Mouse (Mus musculus): ENCODE results near the gene Prkn.

Gene Prkn

DNA sequence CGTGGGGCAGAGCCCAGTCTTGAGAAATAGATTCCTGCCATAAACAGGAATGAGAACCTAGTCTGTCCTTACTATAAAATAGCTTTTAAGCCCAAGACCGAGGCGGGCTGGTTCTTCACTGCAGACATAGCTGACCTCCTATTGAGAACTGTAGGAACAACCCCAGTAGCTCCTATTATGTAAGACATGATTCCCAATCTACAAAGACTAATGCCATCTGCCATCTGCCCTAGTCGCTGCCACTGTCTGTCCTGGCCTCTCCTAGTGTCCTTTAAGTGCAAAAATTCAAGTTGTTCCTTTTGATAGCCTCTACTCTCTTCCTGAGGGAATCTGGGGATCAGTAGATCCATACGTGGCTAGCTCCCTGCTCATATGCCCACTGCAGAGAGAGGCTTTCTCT, 1074.3 kb downstream of the Prkn start:
- DNase-seq (ENCODE audit: low spot score), result no peak

DNA sequence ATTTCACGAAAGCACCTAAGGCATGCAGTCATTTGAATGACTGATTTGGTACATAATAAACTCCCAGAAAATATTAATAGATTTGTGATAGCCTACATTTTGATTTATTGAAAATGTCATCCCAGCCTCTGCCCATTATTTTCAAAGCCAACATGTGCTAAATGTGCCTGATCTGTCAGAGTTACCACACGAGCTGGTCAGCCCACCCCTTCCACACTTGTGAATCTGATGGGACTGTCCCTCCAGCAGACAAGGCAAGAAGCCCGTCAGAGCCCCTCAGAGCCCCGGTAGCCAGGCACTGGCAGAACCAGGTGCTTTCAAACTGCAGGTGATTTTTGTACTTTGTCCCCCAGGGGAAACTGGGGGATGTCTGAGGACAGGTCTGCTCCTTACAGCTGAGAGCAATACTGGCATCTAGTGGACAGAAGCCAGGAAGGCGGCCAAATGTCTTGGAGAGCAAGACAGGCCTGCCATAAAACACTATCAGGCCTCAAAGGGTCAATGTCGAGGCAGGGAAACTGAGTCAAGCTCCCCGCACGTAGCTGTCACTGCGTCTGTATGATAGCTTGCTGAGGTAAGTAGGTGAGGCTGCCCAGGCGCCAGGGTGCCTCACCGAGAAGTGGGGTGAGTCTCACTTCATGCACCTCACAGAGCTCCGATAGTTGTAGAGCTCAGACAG, 1078.1 kb downstream of the Prkn start:
- DNase-seq (ENCODE audit: low spot score), result no peak

DNA sequence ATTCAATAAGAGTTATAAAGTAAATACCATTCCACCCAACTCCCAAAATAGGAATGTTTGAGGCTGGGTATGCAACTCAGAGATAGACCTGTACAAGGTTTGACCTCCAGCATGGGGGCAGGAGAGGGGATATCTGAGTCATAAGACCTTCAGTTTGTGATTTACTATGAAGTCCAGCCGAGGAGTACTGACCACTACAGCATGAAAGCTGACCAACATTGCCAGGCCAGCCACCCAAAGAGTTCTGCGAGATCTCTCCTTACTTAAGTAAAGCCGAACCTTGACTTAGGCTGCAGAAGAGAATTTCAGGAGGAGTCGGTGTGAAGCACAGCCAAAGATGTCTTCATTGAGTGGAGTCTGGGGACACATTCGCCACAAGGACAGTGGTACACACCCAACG, 1079.4 kb downstream of the Prkn start:
- no peak for DNase-seq (ENCODE audit: low spot score)

DNA sequence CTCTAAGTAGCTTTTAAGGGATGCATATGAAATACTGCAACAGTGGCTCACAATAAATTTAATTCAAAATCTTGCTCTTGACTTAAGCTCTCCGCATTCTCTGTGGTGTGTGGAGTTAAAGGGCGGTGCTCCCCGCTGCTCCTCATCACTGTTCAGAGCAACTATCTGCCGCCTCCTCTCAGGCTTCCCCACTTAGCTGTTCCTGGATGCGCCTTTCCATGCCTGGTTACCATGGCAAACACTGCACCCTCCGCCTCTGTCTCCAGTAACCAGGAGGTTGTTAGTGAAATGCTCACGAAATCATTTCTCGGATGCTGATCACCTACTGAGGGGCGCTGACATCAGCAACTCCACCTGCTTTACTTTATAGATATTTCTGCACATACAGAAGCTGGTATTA, 1080.8 kb downstream of the Prkn start:
- no peak for DNase-seq (ENCODE audit: low spot score)

DNA sequence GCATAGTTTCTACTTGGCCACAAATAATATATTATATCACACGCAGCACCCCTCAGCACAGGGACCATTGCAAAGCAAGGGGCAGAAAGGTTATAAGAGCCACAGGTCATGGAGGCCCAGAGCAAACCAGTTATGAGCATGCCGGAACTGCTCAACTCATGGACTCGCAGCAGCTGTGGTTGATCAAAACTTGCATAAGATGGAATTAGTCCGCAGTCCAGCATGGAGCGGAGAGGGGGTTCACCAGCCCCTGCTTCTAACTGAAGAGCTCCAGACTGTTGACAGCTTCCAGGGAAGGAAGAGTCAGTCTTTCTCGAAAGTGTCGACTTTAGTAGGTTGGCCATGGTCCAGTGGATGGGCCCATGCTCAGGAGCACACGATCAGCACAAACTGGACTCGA, 1083.8 kb downstream of the Prkn start:
- no peak for DNase-seq (ENCODE audit: low spot score)

DNA sequence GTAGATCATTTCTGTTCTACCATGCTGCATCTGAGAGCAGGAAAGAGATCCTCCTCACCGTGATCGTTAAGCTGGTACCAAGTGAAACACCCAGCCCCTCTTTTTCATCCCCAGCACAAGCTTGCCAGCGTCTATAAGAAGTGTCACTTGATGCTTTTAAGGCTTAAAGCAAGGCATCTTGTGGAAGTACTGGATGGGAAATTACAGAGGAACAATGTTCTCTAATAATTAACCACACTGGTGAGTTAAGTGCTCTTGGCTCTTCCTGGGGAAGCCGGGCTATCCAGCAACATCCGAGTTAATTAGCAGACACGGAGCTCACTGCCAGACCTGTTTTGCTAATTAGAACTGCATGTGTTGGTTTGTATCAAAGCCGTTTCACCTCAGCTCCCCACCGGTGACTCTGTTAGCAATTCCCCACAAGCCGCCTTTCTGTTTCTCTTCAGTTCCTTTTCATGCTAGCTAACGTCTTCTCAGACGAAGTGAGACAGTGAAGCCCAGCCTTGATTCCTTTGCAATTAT, 1086.7 kb downstream of the Prkn start:
- no peak for DNase-seq (ENCODE audit: low spot score)

DNA sequence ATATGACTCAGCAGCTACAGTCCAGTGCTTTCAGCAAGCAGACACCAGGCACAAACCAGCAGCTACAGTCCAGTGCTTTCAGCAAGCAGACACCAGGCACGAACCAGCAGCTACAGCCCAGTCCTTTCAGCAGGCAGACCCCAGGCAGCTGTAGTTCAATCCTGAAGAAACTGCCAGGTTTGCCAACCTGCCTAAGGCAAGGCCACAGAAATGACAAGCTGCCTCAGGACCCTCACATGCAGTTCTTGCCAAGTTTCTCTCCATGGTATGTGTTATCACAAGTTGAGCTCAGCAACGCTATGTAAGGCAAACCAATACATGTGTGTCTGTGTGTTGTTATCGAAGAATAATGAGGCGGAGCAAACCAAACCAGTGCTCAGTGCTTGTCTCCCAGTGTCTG, 1091.5 kb downstream of the Prkn start:
- no peak for DNase-seq (ENCODE audit: low spot score)

DNA sequence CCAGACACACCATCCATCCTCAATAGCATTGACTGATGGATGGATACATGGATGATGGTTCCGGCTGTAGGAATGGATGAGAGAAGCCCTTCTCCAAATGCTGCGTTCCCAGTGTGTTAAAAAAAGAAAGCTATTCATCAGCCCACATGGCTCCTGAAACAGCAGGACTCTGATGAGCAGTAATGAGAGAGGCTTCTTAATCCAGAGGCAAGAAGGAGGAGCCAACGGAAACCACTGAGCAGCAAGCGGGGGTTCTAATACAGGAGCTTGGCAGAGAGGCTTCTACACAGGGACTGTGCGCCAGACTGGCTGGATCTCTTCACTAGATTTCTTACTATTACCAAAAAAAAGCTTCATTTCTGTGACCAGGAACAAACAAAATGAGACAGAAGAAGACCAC, 1093.6 kb downstream of the Prkn start:
- no peak for DNase-seq (ENCODE audit: low spot score)

DNA sequence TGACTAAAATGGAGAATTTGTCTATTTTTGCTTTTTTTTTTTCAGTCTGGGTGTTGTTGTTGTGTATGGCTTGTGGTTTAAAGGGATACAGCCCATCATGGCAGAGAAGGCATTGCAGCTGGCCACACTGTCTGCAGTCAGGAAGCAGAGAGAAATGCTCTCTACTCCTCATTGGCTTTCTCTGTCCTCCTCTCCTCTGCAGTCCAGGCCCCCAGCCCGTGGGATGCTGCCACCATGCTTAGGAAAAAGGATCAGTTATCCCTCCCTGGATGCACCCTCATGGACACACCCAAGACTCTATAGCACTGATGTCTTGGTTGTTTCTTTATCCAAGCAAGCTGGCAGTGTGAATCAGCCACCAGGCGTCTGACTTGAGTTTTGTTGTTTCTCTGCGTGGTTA, 1107.3 kb downstream of the Prkn start:
- no peak for DNase-seq (ENCODE audit: low spot score)

DNA sequence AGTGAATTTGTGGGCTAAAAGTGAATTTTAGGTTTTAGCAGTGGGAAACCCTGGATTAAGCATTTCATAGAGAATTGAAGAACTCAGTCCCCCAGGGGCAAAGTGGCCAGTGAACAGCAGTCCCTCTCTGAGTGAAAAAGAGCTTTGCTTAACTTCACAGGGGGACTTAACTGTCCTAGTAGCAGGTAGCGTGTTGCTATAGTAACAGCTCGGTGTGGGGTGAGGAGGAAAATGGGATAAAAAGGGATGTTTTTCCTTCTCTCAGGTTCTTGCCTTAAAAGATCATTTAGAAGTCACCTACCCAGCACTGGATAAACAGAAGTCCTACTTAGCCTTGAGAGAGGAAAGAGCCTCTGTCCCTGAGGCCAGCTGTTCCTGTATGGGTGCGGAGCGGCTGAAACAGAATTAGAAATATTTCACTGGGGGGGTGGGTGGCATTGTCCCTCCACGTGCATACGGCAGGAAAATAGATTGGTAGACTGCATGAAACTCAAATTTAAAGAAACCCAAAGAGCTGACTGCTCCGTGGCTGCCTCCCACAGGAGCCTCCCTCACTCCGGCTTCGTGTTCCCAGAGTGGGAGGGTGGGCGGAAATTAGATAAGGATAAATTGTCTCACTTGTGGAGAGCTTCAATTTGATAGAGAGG, 1109.5 kb downstream of the Prkn start:
- DNase-seq (ENCODE audit: low spot score), result no peak

DNA sequence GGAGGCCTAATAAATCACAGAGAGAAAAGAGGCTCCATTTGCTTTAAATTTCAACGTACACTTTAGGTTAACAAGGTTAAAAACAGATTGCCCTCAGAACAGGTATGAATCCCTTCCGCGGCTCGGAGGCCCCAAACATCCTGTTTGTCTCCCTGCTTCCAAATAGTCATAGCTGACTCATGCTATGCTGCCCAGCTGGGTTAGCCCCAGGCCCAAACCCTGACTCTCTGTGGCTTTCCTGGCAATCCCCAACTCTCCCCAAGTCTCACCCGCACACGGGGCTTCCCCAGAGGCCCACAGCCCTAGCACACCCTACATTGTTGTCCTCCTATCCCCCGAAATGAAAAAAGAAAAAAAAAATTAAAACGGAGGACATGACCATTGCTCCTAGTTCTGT, 1110.0 kb downstream of the Prkn start:
- DNase-seq (ENCODE audit: low spot score), result no peak

DNA sequence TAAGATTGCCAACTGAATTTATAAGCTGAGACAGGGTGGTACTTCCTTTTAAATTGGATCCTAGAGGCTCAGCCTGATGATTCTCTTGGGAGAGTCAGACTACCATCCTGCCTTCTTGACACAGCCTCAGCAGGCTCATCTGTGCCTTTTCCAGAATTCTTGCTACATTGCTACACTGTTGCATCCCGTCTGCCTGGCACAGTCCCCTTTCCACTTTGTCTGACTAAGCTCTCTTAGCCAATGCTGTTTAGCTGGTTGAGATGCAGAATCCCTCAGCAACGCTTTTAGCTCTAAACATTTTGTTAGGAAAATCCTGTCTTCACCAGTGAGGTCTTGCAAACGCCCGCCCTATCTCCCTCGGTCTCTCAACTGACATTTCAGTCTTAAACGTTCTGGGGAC, 1115.1 kb downstream of the Prkn start:
- no peak for DNase-seq (ENCODE audit: low spot score)

DNA sequence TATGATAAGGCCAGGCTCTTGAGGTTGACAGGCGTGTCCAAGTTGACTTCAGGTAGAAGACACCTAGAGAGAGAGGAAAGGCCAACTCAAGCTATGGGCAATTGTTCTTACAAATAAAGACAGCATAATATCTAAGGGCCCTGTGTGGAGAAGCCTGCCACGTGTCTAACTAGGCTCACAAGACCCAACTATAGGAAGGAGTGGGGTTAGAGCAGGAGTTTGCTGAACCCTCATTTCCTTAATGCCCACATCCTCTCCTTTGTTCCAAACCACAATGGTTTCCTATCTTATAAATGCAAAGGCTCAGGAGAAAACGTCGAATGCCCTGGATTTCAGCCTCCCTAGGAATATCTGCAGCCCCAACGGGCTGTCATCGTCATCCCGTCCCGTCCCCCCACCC, 1120.3 kb downstream of the Prkn start:
- DNase-seq (ENCODE audit: low spot score), result no peak

DNA sequence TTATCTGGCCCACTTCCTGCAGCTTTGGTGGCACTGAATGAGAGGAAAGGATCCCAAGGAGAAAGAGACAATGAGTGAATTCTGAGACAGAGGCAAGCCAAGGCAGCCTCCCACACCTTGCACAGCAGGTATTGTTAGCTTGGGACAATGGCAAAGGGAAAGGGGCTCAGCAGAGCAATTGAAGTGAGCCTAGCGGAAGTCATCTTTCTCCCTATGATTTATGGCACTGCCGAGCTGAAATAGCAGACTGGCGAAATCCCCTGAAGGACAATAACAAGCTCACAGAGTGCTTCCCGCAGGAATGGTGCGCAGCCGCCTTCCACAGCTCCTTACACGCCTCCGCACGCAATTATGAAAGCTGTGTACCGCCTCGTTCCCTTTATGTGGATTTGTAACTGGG, 1122.6 kb downstream of the Prkn start:
- no peak for DNase-seq (ENCODE audit: low spot score)

DNA sequence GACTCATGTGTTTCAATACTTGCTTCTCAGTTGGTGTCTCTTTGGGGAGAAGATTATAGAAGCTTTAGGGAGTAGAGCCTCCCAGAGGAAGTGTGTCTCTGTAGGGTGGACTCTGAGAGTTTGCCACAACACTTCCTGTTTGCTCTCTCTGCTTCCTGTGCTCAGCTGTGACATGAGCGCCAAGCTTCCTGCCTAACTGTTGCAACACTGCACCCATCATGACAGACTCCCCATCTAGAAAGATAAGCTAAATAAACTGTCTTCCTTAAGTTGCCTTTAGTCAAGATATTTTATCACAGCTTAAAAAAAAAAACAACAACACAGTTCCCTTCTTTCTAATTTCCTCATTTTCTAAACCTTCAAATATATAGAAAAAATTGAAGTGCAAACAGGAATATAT, 1130.0 kb downstream of the Prkn start:
- no peak for DNase-seq (ENCODE audit: low spot score)

DNA sequence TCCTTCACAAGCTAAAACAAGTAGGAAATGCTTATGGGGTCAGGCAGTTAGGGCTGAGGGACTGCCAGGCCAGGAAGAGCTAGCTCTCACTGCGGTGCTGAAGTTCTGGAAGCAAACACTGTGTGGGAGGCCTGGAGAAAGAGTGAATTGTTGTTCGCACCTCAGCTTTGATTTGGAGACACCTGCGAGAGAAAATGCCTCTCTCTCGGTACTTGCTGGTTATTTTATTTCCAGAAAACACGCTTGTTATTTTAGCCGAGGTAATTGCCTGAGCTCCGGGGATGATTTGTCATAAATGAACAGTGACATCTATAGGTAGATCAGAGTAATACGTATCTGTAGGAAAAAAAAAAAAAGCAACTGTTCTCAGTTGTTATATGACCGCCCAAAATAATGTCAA, 1132.4 kb downstream of the Prkn start:
- no peak for DNase-seq (ENCODE audit: low spot score)

DNA sequence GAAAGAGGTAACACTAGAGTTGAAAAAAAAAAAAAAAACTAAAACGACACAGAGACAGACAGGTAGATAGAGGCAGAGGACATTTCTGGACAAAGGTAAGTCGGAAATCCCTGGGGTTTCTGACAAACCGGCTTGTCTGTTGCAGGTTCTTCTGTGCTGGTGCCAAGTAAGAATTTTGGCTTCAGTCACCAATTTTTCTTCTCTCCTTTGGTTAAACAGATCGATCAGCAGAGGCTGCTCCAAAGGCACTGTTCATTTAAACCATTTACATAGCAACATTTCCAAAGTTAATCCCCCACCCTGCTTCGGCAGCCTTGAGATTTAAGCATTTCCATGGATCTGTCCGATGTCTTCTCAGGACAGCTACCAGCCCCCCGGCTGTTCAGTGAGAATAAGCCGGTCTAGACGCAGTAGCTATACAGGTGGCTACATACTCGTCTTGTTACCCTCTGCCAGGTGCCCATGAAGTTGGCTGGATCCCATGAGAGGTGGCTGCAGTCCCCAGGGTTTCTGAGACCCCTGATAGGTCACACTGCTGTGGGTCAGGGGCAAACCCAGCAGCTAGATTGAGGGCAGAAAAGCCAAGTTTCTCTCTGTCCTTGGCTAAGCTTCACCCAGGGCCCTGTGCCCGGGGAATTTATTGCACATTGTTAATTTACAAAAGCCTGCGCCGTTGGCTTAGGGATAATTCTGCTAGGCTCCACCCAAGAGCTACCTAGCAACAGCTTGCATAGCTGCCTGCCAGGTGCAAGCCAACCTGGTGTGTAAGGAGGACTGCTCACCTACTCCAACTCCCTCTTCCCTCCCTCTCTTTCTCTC, 1133.0 kb downstream of the Prkn start:
- no peak for DNase-seq (ENCODE audit: low spot score)

DNA sequence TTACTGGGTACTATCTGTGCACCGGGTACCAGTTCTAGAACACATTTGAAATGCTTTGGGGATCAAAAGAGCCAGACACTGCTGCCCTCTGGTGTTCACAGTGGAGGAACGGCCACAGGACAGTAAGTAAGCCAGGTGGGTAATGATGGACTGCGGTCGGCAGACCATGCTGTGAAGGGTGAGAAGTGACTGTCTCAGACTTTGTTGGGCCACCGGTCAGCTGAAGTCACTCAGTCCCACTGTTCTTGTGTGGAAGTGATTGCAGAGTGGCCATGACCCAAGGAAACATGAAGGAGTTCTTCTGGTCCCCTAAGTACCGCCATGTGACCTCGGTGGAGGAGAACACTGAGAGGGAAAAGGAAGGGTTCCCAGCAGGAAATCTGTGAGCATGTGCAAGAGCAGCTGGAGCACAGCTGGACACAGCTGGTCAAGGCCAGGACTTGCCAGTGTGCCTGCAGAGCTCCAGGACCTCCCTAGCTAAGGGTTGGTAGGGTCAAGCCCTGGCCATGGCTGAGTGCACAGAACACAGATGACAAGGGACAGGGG, 1135.0 kb downstream of the Prkn start:
- no peak for DNase-seq (ENCODE audit: low spot score)

DNA sequence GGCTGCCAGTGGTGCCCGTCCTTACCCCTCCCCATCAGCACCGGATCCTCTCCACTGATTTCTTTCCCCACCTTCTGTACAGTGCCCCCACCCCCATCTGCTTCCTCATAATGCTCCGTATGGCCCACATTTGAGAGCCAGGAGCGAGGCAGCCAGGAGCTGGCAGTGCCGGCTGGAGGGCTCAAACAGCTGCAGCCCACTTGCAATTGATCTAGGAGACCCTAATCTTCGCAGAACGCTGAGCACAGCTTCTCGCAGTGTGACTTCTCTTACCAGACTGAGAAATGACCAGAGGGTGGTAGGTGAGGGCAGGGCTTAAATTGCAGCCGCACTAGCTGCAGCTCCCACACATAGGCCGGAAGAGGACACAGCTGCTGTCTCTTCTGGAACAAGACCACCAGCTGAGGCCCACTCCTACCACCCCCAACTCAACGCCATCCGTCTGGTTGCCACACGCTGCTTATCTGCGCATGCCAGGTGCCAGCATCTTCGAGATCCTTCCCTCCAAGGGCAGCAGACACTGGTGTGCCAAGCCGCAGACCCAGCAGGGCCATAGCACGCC, 1138.2 kb downstream of the Prkn start:
- no peak for DNase-seq (ENCODE audit: low spot score)

DNA sequence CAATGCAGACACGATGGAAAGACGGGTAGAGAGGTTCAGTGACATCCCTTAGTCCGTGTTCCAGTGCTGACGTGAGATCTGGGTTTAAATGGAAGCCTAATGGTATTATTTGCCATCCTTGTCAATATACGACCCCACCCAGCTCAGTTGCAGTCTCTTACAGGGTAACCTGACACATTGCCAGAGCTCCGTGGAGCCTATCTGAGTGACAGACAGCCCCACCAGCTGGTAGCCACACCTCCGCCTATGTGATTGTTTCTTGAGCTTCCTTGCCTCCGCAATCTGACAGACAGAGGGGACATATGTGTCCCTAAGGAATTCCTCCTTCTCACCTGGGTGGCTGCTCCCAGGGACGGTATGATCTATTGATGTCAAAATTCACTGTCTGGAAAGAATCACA, 1141.5 kb downstream of the Prkn start:
- DNase-seq (ENCODE audit: low spot score), result no peak

DNA sequence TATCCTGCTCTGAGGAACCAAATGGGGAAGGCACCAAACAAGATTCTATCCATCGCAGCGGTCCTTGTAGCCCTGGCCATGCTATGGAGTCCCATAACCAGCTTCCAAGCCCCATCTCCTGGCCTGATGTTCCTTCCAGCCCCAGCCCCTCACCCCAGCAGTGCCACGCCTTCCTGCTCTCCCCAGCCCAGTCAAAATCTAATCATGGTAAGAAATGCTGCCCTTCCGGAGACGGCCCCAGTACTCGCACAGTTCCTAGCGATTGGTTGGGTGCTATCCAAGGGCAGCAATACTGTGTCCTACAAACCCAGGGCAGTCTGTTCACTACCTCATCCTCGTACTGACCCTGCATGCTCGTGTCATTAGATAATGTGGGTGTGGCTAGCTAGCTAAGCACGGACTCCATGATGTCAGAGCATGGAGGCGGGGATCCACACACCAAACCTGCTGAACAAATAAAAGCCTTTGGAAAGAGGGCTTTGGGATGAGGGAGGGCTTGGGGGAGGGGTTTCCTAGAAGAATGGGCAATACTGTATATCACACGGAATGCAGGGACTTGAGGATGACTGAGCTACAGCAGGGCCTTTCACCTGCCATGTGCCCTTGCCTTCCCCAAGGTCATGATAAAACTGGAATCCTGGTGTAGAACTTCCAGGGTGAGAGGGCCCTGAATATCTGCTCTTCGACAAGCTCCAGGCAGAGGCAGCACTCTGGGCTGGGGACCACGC, 1148.1 kb downstream of the Prkn start:
- DNase-seq (ENCODE audit: low spot score), result no peak

DNA sequence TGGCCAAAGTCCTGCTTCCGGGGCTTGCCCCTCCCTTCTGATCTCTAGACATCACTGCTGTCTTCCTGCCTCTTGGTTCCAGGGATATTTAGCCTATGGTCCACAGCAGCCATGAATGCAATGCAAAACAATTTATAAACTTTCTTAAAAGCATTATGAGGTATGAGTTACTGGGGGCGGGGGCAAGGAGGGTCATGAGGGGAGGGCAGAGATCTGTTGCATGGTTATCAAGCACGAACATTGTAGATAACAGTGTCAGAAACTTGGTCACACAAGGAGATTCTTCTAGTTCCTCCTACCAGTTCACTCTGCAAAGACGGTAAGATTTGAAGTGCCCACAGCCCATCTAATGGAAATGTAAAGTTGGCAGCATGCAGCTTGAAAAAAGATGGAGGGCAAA, 1149.1 kb downstream of the Prkn start:
- DNase-seq (ENCODE audit: low spot score), result no peak
